Mouse (Mus musculus) CD8-positive naive resting alpha-beta T cell, adult 57 days (primary cell): ENCODE data around the gene Slc45a3. TPM values are rescaled to one million over a fixed set of nuclear protein-coding genes. Genes with fewer than 3 reads are reported as not detected.

ENCODE experiments used
- total RNA-seq: library from RNA; stranded (reverse); gene quantifications from one replicate; pipeline ENCODE4 v1.2.4, GENCODE M21; 2023

Slc45a3 gene
- 0.61 TPM for total RNA-seq

GRCm38 (mm10) chr1:131962606-131963084, at the start of gene Slc45a3:
Slc45a3 (plus strand) TSS chr1:131962967.

GRCm38 (mm10) chr1:132007282-132007815, 44.6 kb downstream of the Slc45a3 start, which contains the start of gene Elk4:
Elk4 (plus strand) TSS chr1:132007607.

Other genes starting within 250 kb of the Slc45a3 start
- gene Slc26a9, start 218.9 kb upstream of the Slc45a3 start, total RNA-seq = not detected
- gene Pm20d1, start 165.6 kb upstream of the Slc45a3 start, total RNA-seq = not detected
- gene Slc41a1, start 135.5 kb upstream of the Slc45a3 start, total RNA-seq = 40.6 TPM
- gene Rab29, start 95.7 kb upstream of the Slc45a3 start, total RNA-seq = 19.0 TPM
- gene Nucks1, start 52.4 kb upstream of the Slc45a3 start, total RNA-seq = 85.2 TPM
- gene Elk4, start 44.6 kb downstream of the Slc45a3 start, total RNA-seq = 320 TPM
- gene Mfsd4a, start 105.1 kb downstream of the Slc45a3 start, total RNA-seq = 0.43 TPM
- not detected for gene Cdk18, start 176.7 kb downstream of the Slc45a3 start, total RNA-seq
- not detected for gene Lemd1, start 228.5 kb downstream of the Slc45a3 start, total RNA-seq
- not detected for gene AC124108.1, start 228.5 kb downstream of the Slc45a3 start, total RNA-seq